Mouse (Mus musculus) hematopoietic stem cell, adult 5-6 weeks (primary cell): Measurements from ENCODE around the gene Krtap14. TPM values are rescaled to one million over a fixed set of nuclear protein-coding genes. Genes with fewer than 3 reads are reported as not detected.

ENCODE experiments used
- ATAC-seq, 2 experiments: fragments of 125-278 bp in 1 of 2; replicated peaks in 1 of 2; 2 replicates each; pipeline ENCODE4 v1.8.0; 2016 to 2017; ENCODE audit warnings: inconsistent platforms in 2 of 2, mild to moderate bottlenecking in 2 of 2, moderate number of reproducible peaks in 2 of 2, low read depth in 1 of 2, moderate TSS enrichment in 1 of 2; ENCODE audit not compliant: low FRiP score in 2 of 2, poor library complexity in 2 of 2, severe bottlenecking in 2 of 2, insufficient read depth in 1 of 2, low TSS enrichment in 1 of 2
- total RNA-seq: library from RNA; stranded (forward); fragments of 172-1452, 232-1000 nt; gene quantifications from 2 replicates; pipeline ENCODE4 v1.2.3, GENCODE M21; 2017

Krtap14 gene
- total RNA-seq = not detected in 2 replicates

DNA sequence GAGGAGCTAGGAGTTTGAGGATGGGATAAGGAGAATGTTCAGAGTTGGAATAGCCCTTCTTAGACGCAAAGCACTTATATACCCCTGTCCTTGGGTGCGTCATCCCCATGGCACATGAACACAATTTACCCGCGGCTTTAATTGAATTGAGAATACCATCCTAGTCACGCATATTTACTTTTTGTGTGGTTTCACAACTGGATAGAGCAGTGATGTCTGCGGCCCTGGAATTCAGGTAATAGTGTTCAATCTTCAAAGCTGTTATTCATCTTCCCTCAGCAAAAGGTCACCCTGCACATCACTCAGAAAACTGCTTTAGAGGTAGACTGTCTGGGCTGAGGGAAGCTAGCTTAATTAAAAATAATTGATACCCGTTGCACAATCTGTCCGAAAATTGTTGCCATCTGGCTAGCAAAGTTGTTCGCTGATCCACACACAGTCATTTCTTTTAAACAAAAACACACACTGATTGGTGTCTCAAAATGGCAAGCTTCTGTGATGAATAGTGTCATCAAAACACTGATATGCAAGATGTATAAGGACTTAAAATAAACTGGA lies at the start of gene Krtap14:
Krtap14 (minus strand) TSS at position 51 of the 558 bp plus-strand sequence.
- no peak for ATAC-seq

DNA sequence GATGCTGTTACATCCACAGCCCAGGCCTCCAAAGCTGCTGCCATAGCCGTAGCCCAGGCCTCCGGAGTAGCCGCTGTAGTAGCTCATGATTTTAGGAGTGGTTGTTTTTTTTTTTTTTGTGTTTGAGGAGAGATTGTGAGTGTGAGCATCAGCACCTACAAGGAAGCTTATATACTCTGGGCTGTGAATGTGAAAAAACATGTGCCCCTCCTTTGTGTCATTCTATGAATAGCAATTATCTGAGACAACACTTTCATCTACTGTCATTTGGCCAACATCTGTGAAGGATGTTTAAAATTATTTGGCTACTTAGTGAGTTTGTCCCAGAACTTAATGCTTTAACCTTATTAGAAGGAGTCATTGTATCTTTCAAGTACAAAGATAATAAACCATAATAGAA lies 48.2 kb upstream of the Krtap14 start, which contains the start of gene Krtap19-2:
Krtap19-2 (minus strand) TSS at position 101 of the 400 bp plus-strand sequence.
- ATAC-seq = no peak

DNA sequence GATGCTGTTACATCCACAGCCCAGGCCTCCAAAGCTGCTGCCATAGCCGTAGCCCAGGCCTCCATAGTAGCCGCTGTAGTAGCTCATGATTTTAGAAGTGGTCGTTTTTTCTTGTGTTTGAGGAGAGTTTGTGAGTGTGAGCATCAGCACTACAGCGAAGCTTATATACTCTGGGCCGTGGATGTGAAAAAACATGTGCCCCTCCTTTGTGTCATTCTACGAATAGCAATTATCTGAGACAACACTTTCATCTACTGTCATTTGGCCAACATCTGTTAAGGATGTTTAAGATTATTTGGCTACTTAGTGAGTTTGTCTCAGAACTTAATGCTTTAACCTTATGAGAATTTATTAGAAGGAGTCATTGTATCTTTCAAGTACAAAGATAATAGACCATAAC lies 43.4 kb upstream of the Krtap14 start, which contains the start of gene Krtap19-1:
Krtap19-1 (minus strand) TSS at position 101 of the 400 bp plus-strand sequence.
- no peak for ATAC-seq

DNA sequence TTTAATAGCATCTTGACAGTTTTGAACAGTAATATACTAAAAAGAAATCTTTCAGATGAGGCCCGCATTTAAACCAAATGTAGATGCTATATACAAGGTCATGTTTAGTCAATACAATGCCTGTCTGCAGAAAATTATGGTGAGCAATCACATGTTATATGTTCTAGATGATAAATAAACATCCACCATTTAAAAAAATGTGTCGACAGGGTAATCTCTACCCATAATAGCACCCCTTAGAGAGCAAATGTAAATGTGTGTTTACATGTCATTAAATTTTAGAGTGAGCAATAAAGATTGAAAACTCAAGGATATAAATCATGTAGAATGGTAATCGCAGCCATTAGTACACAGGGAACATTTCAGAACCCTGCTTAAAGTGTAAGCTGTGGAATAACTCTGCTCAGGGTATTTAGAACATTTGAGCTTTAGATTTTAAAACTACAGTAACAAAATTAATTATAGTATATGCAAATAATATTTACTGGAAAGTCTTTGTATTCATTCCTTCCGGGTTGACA lies 39.0 kb upstream of the Krtap14 start:
- ATAC-seq = no peak

DNA sequence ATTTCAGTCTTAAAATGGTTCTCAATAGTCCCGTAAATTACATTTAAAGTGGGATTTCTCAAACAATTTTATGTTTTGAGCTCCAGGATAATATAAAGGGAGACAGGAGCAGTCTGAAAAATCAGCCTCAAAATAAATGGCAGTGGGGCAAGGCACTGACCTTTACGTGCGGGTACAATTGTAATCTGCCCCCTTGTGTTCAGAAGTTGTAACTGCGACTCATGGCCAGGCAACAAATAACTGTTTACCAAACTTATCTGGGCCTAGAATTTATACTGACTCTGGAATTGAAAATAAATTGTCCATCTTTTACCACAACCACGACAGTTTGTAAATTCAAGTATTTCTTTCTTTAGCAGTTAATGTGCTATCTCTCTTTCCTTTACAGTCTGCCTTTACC lies 25.5 kb upstream of the Krtap14 start:
- ATAC-seq = peak in 1 of 2 experiments; percentile 53; a peak in 2 of 4 replicates

DNA sequence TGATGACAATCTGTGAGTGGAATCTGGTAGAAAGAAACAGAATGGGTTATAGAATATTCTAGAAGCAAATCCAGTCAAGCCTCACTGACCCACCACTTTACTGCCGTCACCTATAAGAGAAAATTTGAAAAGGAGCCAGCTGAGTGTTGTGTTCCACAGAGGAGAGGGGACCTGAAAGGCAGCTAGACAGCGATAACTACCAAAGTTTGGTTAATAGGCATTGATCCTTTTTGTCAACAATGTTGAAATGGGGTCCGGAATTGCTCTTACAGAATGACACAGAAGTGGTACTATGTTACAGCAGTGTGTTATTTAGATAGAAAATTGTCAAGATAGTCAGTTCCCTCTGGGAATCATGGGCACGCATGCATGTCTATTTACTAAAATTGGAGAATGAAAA lies 22.6 kb upstream of the Krtap14 start:
- ATAC-seq = no peak

DNA sequence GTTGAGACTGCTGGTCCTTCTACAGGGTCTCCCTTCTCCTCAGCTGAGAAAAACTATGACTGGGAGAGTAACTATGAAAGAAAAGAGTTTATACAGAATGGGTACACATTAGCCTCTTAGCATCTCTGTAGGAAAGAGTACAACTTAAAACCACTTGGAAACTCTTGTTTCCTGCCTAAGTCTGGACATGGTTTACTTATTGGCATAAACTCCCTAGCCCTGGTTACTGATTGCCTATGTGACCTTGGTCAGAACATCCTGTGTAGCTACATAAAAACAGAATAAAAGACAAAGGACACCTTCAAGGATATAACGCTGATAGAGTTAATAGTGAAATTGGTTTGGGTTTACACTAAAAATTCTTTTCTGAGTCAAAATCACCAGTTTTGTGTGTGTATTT lies 21.4 kb upstream of the Krtap14 start:
- no peak for ATAC-seq

DNA sequence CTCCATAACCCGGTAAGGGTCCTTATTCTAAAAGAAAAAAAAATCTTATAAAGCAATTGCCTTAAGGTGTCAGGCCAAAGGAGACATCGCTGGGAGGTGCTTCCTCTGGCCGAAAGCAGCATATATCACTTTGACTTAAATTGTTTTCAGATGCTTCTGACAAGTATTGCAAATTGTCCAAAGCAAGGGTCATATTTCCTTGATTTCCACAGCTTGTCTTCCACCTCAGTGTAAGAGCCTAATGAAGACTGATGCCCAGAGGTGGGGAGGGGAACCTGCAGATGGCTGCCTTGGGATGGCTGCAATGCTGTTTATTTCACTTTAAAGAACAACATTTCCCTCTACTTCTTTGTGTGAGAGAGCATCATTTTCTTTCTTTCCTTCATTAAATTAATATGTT lies 1.0 kb upstream of the Krtap14 start:
- ATAC-seq = no peak

DNA sequence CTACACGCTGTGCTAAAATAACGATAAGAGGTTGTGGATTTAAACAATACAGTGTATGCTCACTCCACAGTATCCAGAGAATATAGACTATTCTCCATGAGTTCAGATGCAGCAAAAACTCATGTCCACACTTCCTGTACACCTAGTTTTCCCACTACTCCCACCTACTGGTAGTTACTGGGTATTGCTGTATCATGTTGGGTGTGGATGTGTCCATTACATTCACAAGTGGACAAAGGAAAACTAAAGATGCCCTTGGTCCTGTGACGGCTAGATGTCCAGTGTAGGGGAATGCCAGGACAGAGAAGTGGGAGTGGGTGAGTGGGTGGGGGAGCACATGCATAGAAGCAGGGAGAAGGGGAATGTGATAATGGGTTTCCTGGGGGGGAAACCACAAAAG lies 2.2 kb downstream of the Krtap14 start:
- ATAC-seq = no peak

DNA sequence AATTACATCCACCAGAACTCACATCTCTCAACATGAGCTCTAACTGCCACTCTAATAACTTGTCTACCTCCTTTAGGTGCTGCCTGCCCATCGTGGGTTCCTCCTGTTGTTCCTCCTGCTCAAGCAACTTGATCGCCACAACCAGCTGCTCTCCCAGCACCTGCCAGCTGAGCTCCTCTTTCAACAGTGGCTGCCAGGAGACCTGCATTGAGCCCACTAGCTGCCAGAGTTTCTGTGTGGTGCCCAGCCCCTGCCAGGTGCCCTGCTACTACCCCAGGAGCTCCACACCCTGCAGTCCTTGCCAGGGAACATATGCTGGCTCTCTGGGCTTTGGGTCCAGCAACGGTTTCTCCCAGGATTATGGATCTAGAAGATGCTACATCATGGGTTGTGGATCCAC lies 5.9 kb downstream of the Krtap14 start, which contains the start of gene Krtap15:
Krtap15 (plus strand) TSS at position 150 of the 400 bp plus-strand sequence.
- ATAC-seq = no peak

DNA sequence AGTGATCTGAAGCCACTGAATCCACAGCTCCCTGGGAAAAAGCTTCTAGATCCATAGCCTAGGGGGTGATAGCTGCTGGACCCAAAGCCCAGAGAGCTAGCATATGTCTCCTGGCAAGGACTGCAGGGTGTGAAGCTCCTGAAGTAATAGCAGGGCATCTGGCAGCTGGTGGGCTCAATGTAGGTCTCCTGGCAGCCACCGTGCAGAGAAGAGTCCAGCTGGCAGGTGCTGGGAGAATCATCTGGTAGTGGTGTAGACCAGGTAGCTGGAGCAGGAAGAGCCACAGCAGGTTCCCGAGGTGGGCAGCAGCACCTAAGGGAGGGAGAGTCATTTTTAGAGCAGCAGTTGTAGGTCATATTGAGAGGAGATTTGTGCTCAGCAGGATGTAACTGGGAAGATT lies 14.1 kb downstream of the Krtap14 start, which contains the start of gene Gm20741:
Gm20741 (minus strand) TSS at position 394 of the 400 bp plus-strand sequence.
- ATAC-seq = no peak

DNA sequence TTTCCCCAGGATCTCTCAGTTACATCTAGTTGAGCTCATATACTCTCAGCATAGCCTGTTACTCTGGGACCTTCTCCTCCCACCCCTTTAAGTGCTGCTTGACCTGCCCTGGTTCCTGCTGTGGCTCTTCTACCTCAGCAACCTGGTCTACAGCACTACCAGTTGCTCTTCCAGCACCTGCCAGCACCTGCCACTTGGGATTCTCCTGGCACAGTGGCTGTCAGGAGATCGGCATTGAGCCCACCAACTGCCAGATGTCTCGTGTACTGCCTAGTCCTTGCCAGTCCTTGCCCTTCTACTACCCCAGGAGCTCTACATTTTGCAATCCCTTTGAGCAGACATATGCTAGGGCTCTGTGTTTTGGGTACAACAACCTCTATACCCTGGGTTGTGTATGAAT lies 39.2 kb downstream of the Krtap14 start:
- no peak for ATAC-seq

DNA sequence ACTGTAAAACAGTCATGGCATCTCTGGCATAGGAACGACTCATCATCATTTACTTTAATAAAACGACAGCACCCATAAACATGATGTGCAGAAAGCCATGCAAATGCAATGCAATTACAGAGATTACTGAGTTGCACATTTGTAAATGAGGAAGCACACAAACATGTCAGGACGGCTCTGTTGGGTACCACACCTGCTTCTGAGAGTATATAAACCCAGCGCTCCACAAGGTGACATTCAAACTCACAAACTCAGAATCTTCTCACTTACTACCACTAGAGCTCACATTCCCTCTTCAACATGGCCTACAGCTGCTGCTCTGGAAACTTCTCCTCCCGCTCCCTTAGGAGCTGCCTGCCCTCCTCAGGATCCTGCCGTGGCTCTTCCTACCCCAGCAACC lies 48.3 kb downstream of the Krtap14 start, which contains the start of gene Gm5965:
Gm5965 (plus strand) TSS at position 301 of the 400 bp plus-strand sequence.
- ATAC-seq = no peak

DNA sequence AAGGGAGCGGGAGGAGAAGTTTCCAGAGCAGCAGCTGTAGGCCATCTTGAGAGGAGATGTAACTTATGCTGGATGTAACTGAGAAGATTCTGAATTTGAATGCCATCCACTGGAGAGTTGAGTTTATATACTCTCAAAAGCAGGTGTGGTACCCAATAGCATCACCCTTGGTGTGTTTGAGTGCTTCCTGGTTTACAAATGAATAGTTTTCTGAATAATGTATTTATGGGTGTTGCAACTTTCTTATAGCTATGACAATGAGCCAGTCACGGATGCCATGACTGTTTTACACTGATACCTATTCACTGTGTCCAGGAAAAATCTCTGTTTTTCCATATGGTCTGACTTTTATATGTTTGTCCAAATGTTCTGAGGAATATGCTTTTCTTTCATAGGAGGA lies 51.8 kb downstream of the Krtap14 start, which contains the start of gene 2310057N15Rik:
2310057N15Rik (minus strand) TSS at position 101 of the 400 bp plus-strand sequence.
- ATAC-seq = no peak

Other genes starting within 250 kb of the Krtap14 start
- gene Krtap24-1, start 213.9 kb downstream of the Krtap14 start, total RNA-seq = not detected in 2 replicates
- not detected in 2 replicates for gene 2310079G19Rik, start 198.5 kb downstream of the Krtap14 start, total RNA-seq
- not detected in 2 replicates for gene Krtap26-1, start 178.3 kb downstream of the Krtap14 start, total RNA-seq
- gene Krtap27-1, start 154.5 kb downstream of the Krtap14 start, total RNA-seq = not detected in 2 replicates
- gene 2310061N02Rik, start 118.2 kb downstream of the Krtap14 start, total RNA-seq = not detected in 2 replicates
- gene Krtap13-1, start 97.3 kb downstream of the Krtap14 start, total RNA-seq = not detected in 2 replicates
- gene Krtap13, start 74.5 kb downstream of the Krtap14 start, total RNA-seq = not detected in 2 replicates
- not detected in 2 replicates for gene 2310034C09Rik, start 67.3 kb downstream of the Krtap14 start, total RNA-seq
- not detected in 2 replicates for gene 2310057N15Rik, start 51.9 kb downstream of the Krtap14 start, total RNA-seq
- not detected in 2 replicates for gene Gm5965, start 48.2 kb downstream of the Krtap14 start, total RNA-seq
- gene Gm20741, start 13.9 kb downstream of the Krtap14 start, total RNA-seq = not detected in 2 replicates
- gene Krtap15, start 5.9 kb downstream of the Krtap14 start, total RNA-seq = not detected in 2 replicates
- not detected in 2 replicates for gene Krtap19-1, start 43.3 kb upstream of the Krtap14 start, total RNA-seq
- gene Krtap19-2, start 48.1 kb upstream of the Krtap14 start, total RNA-seq = not detected in 2 replicates
- not detected in 2 replicates for gene Krtap19-3, start 51.9 kb upstream of the Krtap14 start, total RNA-seq
- gene Krtap19-4, start 58.9 kb upstream of the Krtap14 start, total RNA-seq = not detected in 2 replicates
- gene Krtap19-5, start 70.3 kb upstream of the Krtap14 start, total RNA-seq = not detected in 2 replicates
- not detected in 2 replicates for gene Krtap19-9b, start 106.1 kb upstream of the Krtap14 start, total RNA-seq
- not detected in 2 replicates for gene Krtap16-3, start 136.7 kb upstream of the Krtap14 start, total RNA-seq
- gene Krtap22-2, start 184.6 kb upstream of the Krtap14 start, total RNA-seq = not detected in 2 replicates
- not detected in 2 replicates for gene Gm10229, start 189.1 kb upstream of the Krtap14 start, total RNA-seq
- gene Krtap6-1, start 205.6 kb upstream of the Krtap14 start, total RNA-seq = not detected in 2 replicates
- gene Gm10228, start 215.3 kb upstream of the Krtap14 start, total RNA-seq = not detected in 2 replicates
- gene Krtap6-5, start 221.7 kb upstream of the Krtap14 start, total RNA-seq = not detected in 2 replicates
- not detected in 2 replicates for gene 1110025L11Rik, start 237.9 kb upstream of the Krtap14 start, total RNA-seq